Mouse (Mus musculus) E14TG2a.4 (cell line): Measurements from ENCODE around the gene Pkd1l1.
A peak's percentile ranks its signal among the peaks of the same experiment; 100 is the strongest.

Experiments used
- CTCF ChIP-seq: conservative IDR thresholded peaks from 2 replicates; pipeline ENCODE4 v1.5.1; 2014; ENCODE audit warnings: low read length
- NANOG ChIP-seq: IDR thresholded peaks from 2 replicates; pipeline ENCODE4 v1.6.1; 2014; ENCODE audit warnings: borderline replicate concordance, low read length, mixed read lengths
- POU5F1 ChIP-seq: IDR thresholded peaks from 2 replicates; pipeline ENCODE4 v1.6.1; 2014; ENCODE audit warnings: low read length, borderline replicate concordance

- TF ChIP-seq CTCF (no peak), NANOG (peak; percentile 67; the same call in 1 of the 2 replicates), POU5F1 (no peak)
Observed at GRCm38 (mm10) chr11:8811506-8812100, 161.5 kb downstream of the Pkd1l1 start.
